Mouse (Mus musculus): Measurements from ENCODE around the gene Taf8. TPM values are rescaled to one million over a fixed set of nuclear protein-coding genes. Genes with fewer than 3 reads are reported as not detected.

Gene Taf8
- total RNA-seq, 2 experiments from 2014 or later: 35.6 to 71.9 TPM

GRCm38 (mm10) chr17:47464248-47464965 is 37.7 kb downstream of the Taf8 start:
- no peak for ATAC-seq (replicated peaks; ENCODE audit: low FRiP score, poor library complexity, severe bottlenecking)

- ATAC-seq (replicated peaks; ENCODE audit: low FRiP score, poor library complexity, severe bottlenecking): no peak
These were observed 39.2 kb downstream of the Taf8 start for GRCm38 (mm10) chr17:47462728-47463388.

- ATAC-seq (replicated peaks; ENCODE audit: low FRiP score, poor library complexity, severe bottlenecking): no peak
These were observed 39.9 kb downstream of the Taf8 start for GRCm38 (mm10) chr17:47462209-47462608.

- ATAC-seq (replicated peaks; ENCODE audit: low FRiP score, poor library complexity, severe bottlenecking): no peak
These were observed 40.4 kb downstream of the Taf8 start for GRCm38 (mm10) chr17:47461688-47462087.

- ATAC-seq (replicated peaks; ENCODE audit: low FRiP score, poor library complexity, severe bottlenecking): no peak
These were observed 42.7 kb downstream of the Taf8 start for GRCm38 (mm10) chr17:47459341-47459919.

GRCm38 (mm10) chr17:47458936-47459335 is 43.2 kb downstream of the Taf8 start:
- ATAC-seq (replicated peaks; ENCODE audit: low FRiP score, poor library complexity, severe bottlenecking): no peak

- no peak for ATAC-seq (replicated peaks; ENCODE audit: low FRiP score, poor library complexity, severe bottlenecking)
These were observed 43.8 kb downstream of the Taf8 start for GRCm38 (mm10) chr17:47458310-47458709.

GRCm38 (mm10) chr17:47454675-47455074 is 47.4 kb downstream of the Taf8 start:
- ATAC-seq (replicated peaks; ENCODE audit: low FRiP score, poor library complexity, severe bottlenecking): peak; percentile 56

GRCm38 (mm10) chr17:47452886-47453285 is 49.2 kb downstream of the Taf8 start:
- ATAC-seq (replicated peaks; ENCODE audit: low FRiP score, poor library complexity, severe bottlenecking): no peak

GRCm38 (mm10) chr17:47450880-47451565 is 51.1 kb downstream of the Taf8 start:
- no peak for ATAC-seq (replicated peaks; ENCODE audit: low FRiP score, poor library complexity, severe bottlenecking)

- ATAC-seq (replicated peaks; ENCODE audit: low FRiP score, poor library complexity, severe bottlenecking): no peak
These were observed 51.9 kb downstream of the Taf8 start for GRCm38 (mm10) chr17:47450239-47450638.

GRCm38 (mm10) chr17:47449432-47449831 is 52.7 kb downstream of the Taf8 start:
- ATAC-seq (replicated peaks; ENCODE audit: low FRiP score, poor library complexity, severe bottlenecking): no peak

- ATAC-seq (replicated peaks; ENCODE audit: low FRiP score, poor library complexity, severe bottlenecking): no peak
These were observed 53.3 kb downstream of the Taf8 start for GRCm38 (mm10) chr17:47448523-47449372.

- no peak for ATAC-seq (replicated peaks; ENCODE audit: low FRiP score, poor library complexity, severe bottlenecking)
These were observed 55.5 kb downstream of the Taf8 start for GRCm38 (mm10) chr17:47446561-47446960.

GRCm38 (mm10) chr17:47446025-47446424 is 56.1 kb downstream of the Taf8 start:
- ATAC-seq (replicated peaks; ENCODE audit: low FRiP score, poor library complexity, severe bottlenecking): no peak

- no peak for ATAC-seq (replicated peaks; ENCODE audit: low FRiP score, poor library complexity, severe bottlenecking)
These were observed 56.6 kb downstream of the Taf8 start for GRCm38 (mm10) chr17:47445518-47445917.

GRCm38 (mm10) chr17:47444113-47444512 is 58.0 kb downstream of the Taf8 start:
- ATAC-seq (replicated peaks; ENCODE audit: low FRiP score, poor library complexity, severe bottlenecking): no peak

GRCm38 (mm10) chr17:47442271-47442670 is 59.8 kb downstream of the Taf8 start:
- ATAC-seq (replicated peaks; ENCODE audit: low FRiP score, poor library complexity, severe bottlenecking): no peak

GRCm38 (mm10) chr17:47441296-47442051 is 60.6 kb downstream of the Taf8 start:
- ATAC-seq (replicated peaks; ENCODE audit: low FRiP score, poor library complexity, severe bottlenecking): no peak

All from erythroid progenitor cell, adult 5-6 weeks (primary cell).